Mouse (Mus musculus) brain, embryonic 14.5 days (tissue): Measurements from ENCODE around the gene Msh3.

Experiments used
- CTCF ChIP-seq: fragments of 200-500 bp; IDR thresholded peaks from 2 replicates; pipeline ENCODE4 v1.5.1; 2012; ENCODE audit warnings: inconsistent platforms, mild to moderate bottlenecking, moderate library complexity, borderline replicate concordance; ENCODE audit not compliant: insufficient read depth, insufficient read length; ENCODE audit errors: extremely low read depth
- POLR2A ChIP-seq: fragments of 200-500 bp; IDR thresholded peaks from 2 replicates; pipeline ENCODE4 v1.6.1; 2012; ENCODE audit warnings: mild to moderate bottlenecking, inconsistent platforms, borderline replicate concordance; ENCODE audit not compliant: poor library complexity, insufficient read depth, insufficient read length, severe bottlenecking; ENCODE audit errors: extremely low read depth

- TF ChIP-seq CTCF (no peak), POLR2A (no peak)
Observed at GRCm38 (mm10) chr13:92346338-92346737, 8.5 kb downstream of the Msh3 start.
